Mouse (Mus musculus) spleen, adult 2 months (tissue): Measurements from ENCODE around the gene Celsr2. TPM values are rescaled to one million over a fixed set of nuclear protein-coding genes. Genes with fewer than 3 reads are reported as not detected.

Experiments used
- DNase-seq, 2 experiments: peaks; one replicate each; pipeline versions ENCODE4 v3.0.0 to v3.0.0-alpha.2; 2012 to 2021; ENCODE audit warnings: low spot score in 2 of 2, low read depth in 1 of 2
- H3K27ac ChIP-seq: fragments of 200-500 bp; 2 replicates; pipeline ENCODE4 v1.5.1; 2012; ENCODE audit warnings: low read length, inconsistent platforms; ENCODE audit not compliant: insufficient read depth
- H3K27me3 ChIP-seq: fragments of 200-500 bp; 2 replicates; pipeline ENCODE4 v1.6.1; 2012; ENCODE audit warnings: mild to moderate bottlenecking, moderate library complexity, low read length, inconsistent platforms; ENCODE audit not compliant: control insufficient read depth, insufficient read depth
- H3K36me3 ChIP-seq: fragments of 200-500 bp; 2 replicates; pipeline ENCODE4 v1.6.1; 2012; ENCODE audit warnings: mild to moderate bottlenecking, low read length, inconsistent platforms; ENCODE audit not compliant: control insufficient read depth, insufficient read depth
- H3K4me1 ChIP-seq: fragments of 200-500 bp; 2 replicates; pipeline ENCODE4 v1.6.1; 2011; ENCODE audit warnings: inconsistent platforms; ENCODE audit not compliant: control insufficient read depth, insufficient read depth, insufficient read length
- H3K4me3 ChIP-seq: fragments of 200-500 bp; 2 replicates; pipeline ENCODE4 v1.5.1; 2011; ENCODE audit warnings: mild to moderate bottlenecking, inconsistent platforms; ENCODE audit not compliant: insufficient read depth, insufficient read length; ENCODE audit errors: extremely low read depth
- CTCF ChIP-seq: fragments of 200-500 bp; IDR thresholded peaks from 2 replicates; pipeline ENCODE4 v1.5.1; 2011; ENCODE audit warnings: mild to moderate bottlenecking, inconsistent platforms; ENCODE audit not compliant: insufficient read depth, insufficient read length, insufficient replicate concordance; ENCODE audit errors: extremely low read depth
- POLR2A ChIP-seq: fragments of 200-500 bp; IDR thresholded peaks from 2 replicates; pipeline ENCODE4 v1.6.1; 2011; ENCODE audit warnings: low read depth, low read length, inconsistent platforms
- WGBS: fragments of 180-500 bp; shearing (Covaris S2); methylation state at CpG from one replicate; pipeline ENCODE4 v1.1.7; 2018; 5-methylcytosine and 5-hydroxymethylcytosine counted together
- polyA plus RNA-seq: library from polyadenylated mRNA; depleted of rRNA; stranded (reverse); fragments of >200 nt; gene quantifications from 2 replicates; pipeline ENCODE4 v1.2.3, GENCODE M21; 2012

Celsr2 gene
- polyA plus RNA-seq, 1 experiment: 2.6 TPM

- H3K4me3 ChIP-seq: no peak overlapping the region
- no peaks in the 10 kb centered on the region; the same call in 1 of the 2 replicates for H3K4me1 ChIP-seq
- 67% methylated on average over 3 of the region's 3 CpGs for WGBS
- H3K27me3 ChIP-seq: no peaks in the 10 kb centered on the region
- TF ChIP-seq CTCF (no peak), POLR2A (no peak)
- H3K27ac ChIP-seq: no peak overlapping the region
- H3K36me3 ChIP-seq: no peaks in the 10 kb centered on the region
- no peak for DNase-seq
These were observed 51.7 kb downstream of the Celsr2 start for GRCm38 (mm10) chr3:108363626-108364025.

DNA sequence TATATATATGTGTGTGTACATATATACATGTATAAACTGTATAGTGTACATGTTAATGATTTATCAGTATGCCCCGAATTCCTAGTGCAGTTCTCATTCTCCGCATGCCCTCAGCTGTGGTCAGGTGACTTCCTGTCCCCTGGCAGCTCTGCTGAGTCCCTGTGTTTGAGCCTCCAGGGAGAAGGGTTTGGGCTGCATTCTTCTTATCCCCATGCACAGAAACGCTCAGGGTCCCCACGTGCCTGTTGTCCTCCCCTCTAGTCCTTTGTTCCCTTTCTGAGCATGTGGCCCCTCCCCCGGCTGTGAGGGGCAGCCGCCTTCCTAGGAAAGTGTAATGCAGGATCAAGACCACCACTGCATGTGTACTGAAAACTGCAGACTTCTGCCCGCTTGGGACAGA lies 54.5 kb downstream of the Celsr2 start:
- no peak overlapping the region for H3K4me3 ChIP-seq
- DNase-seq: no peak
- no peaks in the 10 kb centered on the region for H3K36me3 ChIP-seq
- no peak for TF ChIP-seq POLR2A
- TF ChIP-seq CTCF: no peak
- H3K27ac ChIP-seq: no peak overlapping the region
- 24% methylated on average over 7 of the region's 7 CpGs for WGBS
- H3K27me3 ChIP-seq: no peaks in the 10 kb centered on the region
- no peaks in the 10 kb centered on the region; the same call in 1 of the 2 replicates for H3K4me1 ChIP-seq

DNA sequence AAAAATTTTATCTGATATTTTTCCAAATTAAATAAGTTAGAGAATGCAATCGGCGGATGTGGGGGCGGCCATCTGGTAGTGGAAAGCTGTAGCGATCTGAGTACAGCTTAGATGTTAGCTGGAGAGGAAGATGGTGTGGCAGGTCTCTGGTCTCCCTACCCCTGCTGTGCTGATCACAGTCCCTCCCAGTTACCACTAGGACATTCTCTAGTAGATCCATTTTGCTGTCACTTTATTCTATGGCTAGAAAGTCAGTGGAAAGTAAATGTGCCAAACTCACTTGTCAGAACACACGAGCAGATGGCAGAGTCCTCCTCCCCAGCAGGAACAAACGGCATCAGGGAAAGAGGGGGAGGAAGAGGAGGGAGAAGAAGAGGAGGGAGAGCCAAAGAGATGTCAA lies 56.9 kb downstream of the Celsr2 start:
- DNase-seq: no peak
- no peaks in the 10 kb centered on the region for H3K36me3 ChIP-seq
- H3K4me1 ChIP-seq: no peaks in the 10 kb centered on the region
- no peak overlapping the region for H3K27ac ChIP-seq
- no peaks in the 10 kb centered on the region for H3K27me3 ChIP-seq
- TF ChIP-seq CTCF: no peak
- no peak for TF ChIP-seq POLR2A
- 90% methylated on average over 6 of the region's 6 CpGs for WGBS
- H3K4me3 ChIP-seq: no peak overlapping the region

GRCm38 (mm10) chr3:108357051-108357450 lies 58.3 kb downstream of the Celsr2 start:
- no peaks in the 10 kb centered on the region for H3K36me3 ChIP-seq
- no peak for DNase-seq
- H3K4me3 ChIP-seq: no peak overlapping the region
- TF ChIP-seq POLR2A (no peak), CTCF (no peak)
- H3K4me1 ChIP-seq: no peaks in the 10 kb centered on the region
- H3K27me3 ChIP-seq: no peaks in the 10 kb centered on the region
- H3K27ac ChIP-seq: no peak overlapping the region
- 87% methylated on average over 10 of the region's 10 CpGs for WGBS

GRCm38 (mm10) chr3:108355245-108355644 lies 60.1 kb downstream of the Celsr2 start:
- TF ChIP-seq CTCF (no peak), POLR2A (no peak)
- WGBS: 90% methylated on average over 3 of the region's 3 CpGs
- no peak overlapping the region for H3K4me3 ChIP-seq
- H3K27me3 ChIP-seq: no peaks in the 10 kb centered on the region
- DNase-seq: no peak
- H3K36me3 ChIP-seq: no peaks in the 10 kb centered on the region
- no peak overlapping the region for H3K27ac ChIP-seq
- no peaks in the 10 kb centered on the region for H3K4me1 ChIP-seq

- H3K27me3 ChIP-seq: no peaks in the 10 kb centered on the region
- WGBS: 81% methylated on average over 9 of the region's 9 CpGs
- no peak overlapping the region for H3K4me3 ChIP-seq
- DNase-seq: no peak
- no peaks in the 10 kb centered on the region for H3K36me3 ChIP-seq
- no peak overlapping the region for H3K27ac ChIP-seq
- no peak for TF ChIP-seq CTCF
- H3K4me1 ChIP-seq: no peaks in the 10 kb centered on the region; the same call in 1 of the 2 replicates
These were observed 67.0 kb downstream of the Celsr2 start for GRCm38 (mm10) chr3:108348376-108348775.

DNA sequence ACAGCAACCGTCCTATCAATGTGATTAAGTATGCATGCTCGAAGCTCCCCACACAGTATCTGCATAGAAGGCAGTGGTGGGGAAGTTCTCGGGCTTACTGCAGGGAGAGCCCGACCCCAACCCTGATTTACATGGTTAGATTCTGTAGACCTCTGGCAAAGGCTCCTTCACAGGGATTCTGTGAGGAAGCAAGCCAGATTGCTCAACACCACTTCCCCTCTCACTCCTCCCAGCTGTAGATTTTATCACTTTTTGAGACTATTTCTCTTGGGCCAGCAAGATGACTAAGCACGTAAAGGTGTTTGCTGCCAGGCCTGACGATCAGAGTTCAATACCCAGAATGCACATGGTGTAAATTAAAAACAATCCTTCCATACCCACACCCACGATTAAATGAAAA lies 69.5 kb downstream of the Celsr2 start:
- Histone ChIP-seq H3K4me3 (no peak overlapping the region), H3K27me3 (no peaks in the 10 kb centered on the region), H3K36me3 (no peaks in the 10 kb centered on the region), H3K27ac (no peak overlapping the region), H3K4me1 (no peaks in the 10 kb centered on the region; the same call in 1 of the 2 replicates)
- TF ChIP-seq CTCF (no peak), POLR2A (no peak)
- DNase-seq: no peak
- 50% methylated on average over 7 of the region's 7 CpGs for WGBS

DNA sequence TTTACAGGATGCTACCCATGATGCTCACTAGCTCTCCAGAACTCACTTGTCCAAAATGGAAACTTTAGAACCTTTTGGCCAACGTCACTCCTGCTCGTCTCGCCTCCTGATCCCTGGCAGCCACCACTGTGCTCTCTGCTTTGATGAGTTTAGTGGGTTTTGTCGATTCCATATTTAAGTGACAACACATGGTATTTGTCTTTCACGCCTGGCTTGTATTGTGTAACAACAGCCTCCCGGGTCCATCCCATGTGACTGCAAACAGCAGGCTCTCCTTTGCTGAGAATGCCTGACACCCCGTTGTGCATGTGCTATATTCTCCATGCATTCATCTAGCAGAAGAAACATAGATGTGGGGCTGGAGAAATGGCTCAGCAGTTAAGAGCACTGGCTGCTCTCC lies 73.2 kb downstream of the Celsr2 start:
- TF ChIP-seq CTCF (no peak), POLR2A (no peak)
- WGBS: 87% methylated on average over 7 of the region's 7 CpGs

More for the DNA sequence above, 73.2 kb downstream of the Celsr2 start:
- H3K27me3 ChIP-seq: no peaks in the 10 kb centered on the region
- DNase-seq: no peak
- no peak overlapping the region for H3K27ac ChIP-seq
- no peak overlapping the region for H3K4me3 ChIP-seq
- no peaks in the 10 kb centered on the region for H3K4me1 ChIP-seq
- H3K36me3 ChIP-seq: no peaks in the 10 kb centered on the region
